Mouse (Mus musculus) v-Abl transformed pro-B cells (cell line): ENCODE results near the gene Cacna2d1.

Source experiments
- in situ Hi-C, 2 experiments: fragments of 400-800 bp; cut with MboI; formaldehyde crosslinking; loops; one replicate each; pipeline ENCODE4 v1.15.1; 2025; ENCODE audit not compliant: unreplicated experiment in 2 of 2

Gene Cacna2d1

DNA sequence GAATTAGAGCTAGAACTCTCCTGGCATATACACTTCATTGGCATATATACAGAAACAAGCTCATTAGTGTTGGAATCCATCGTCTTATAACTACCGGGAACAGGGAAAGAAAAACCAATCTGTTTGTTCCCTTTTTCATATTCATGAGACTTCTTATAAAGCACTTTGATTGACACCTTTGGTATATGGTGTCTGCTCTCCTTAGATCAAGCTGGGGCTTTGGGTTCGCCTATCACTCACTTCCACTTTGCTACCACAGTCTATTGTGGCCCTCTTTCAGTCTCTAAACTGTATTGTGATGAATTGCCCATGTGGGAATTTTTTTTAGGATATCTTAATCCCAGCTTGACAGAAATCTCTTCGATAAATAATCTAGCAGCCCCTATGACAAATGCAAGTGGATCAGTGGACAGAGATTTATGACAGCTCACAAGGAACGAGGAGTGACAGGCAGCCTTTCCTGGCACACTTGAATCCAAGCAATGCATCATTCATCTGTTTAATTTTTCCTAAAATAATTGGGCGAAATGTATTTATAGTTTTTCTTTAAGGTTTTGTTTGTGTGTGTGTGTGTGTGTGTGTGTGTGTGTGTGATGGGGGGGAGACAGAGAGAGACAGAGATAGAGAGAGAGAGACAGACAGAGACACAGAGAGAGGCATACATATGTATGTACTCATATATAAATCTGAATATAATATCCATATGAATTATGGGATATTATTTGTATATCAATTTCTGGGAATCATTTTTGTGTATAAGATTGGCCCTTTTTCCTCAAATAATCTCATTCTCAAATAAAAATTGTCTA is 200.0 kb downstream of the Cacna2d1 start:
- in situ Hi-C loops: no loop called here

DNA sequence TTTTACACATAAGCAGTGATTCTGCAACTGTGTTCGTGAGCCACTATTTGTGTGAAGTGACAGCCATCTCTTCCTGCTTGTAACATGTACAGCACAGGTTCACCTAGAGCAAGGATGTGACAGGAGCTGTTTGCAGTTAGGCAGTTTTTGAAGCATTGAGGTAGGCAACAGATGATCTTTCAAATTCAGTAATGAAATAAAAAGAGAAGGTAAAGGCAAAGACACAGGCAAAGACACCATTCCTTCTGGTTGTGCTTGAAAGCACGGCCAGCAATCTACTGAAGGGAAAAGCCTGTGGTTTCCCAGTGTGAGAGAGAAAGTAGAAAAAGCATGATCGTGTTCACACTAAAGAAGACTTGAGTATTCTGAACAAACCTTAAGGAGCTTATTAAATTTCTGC is 201.5 kb downstream of the Cacna2d1 start:
- in situ Hi-C loops: no loop called here

- in situ Hi-C loops: no loop called here
Observed at GRCm38 (mm10) chr5:16136839-16137238, 202.3 kb downstream of the Cacna2d1 start.

- in situ Hi-C loops: no loop called here
Observed at GRCm38 (mm10) chr5:16146602-16147001, 212.1 kb downstream of the Cacna2d1 start.

DNA sequence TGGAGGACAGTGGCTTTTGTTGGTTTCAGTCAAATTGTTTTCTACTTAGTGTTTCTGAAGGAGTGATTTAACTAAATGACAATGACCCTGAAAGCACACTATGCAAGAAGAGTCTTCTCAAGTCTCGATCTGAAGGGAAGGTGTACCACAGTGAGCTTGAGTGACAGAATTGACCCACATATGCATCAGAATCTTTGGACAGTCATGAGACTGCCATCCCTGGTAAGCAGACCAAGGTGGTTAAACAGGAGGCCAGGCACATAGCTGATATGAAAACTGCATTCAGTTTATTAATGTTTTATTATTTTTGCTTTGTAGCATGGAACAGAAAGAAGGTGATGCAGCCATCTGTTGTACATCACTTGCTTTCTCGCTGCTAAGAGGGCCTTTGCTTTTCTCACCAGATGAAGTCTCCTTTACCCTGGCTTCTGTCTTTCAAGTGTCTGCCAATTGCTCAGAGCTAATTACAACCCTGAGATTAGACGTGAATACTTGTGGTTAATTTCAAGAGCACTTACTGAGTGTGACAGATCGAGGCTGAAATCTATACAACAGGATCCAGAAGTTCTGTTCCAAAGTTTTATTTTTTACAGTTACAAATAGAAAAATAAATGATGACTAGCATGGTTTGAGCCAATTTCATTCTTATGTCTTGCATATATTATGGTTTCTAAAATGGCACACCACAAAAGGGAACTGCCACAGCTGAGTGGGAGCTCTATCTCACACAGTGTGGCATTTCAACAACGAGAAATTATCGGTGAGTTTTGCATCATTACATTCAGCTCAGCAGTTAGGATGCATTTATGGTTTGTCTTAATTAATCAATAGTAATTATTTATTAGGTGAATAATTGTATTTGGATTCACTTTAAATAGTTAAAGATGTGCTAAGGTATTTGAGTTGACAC is 221.1 kb downstream of the Cacna2d1 start:
- in situ Hi-C loops: no loop called here

DNA sequence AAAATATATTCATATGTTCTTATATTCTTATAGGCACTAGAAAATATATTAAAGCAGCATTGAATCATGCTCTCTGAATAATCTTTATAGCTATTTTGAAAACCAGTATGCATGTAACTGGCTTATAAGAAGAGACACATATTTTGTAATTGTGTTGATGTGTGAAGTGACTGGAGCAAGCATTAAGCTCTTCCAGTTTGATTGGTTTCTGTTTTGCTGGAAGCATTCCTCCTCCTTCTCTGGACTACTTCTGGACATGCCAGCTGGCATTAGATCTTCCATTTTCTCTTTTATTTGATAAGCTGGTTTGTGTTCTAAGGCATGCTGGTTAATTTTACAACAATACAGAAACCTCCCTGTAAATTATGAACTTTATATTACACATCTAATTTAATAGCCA is 228.8 kb downstream of the Cacna2d1 start:
- in situ Hi-C loops: no loop called here

DNA sequence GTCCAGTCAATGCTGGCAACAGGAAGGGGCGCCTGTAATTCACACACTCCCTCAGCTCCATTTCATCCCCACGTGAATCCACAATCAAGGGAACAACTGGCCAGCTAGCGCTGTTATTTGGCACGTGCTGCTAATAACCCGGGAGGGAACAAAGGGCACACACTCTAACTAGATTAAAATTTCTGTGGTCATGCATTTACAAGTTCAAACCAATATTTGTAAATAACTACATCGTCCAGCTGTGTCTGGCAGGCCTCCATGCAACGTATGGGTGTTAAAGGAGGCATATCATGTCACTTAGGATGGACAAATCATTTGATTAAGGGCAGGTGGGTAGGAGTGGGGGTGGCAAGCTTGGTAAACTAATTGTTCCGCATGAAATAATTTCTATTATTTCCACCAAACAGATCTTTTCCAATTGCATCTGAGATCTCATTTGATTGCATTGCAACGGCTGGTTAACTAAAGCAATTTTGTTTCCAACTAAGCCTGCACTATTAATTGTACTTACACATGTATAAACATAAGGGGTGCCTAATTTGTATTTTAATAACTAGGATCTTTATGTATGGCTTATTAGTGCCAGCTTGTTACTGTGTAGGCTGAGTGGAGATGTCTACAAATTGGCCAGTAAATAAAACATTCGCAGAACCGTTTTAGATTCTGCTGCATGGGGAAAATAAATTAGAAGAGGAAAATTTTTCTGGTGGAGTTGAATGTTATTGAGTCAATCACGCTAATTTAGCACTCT is 231.8 kb downstream of the Cacna2d1 start:
- in situ Hi-C loops: no loop called here

GRCm38 (mm10) chr5:16166868-16167267 is 232.4 kb downstream of the Cacna2d1 start:
- in situ Hi-C loops: no loop called here

- in situ Hi-C loops: no loop called here
Observed at GRCm38 (mm10) chr5:16181041-16181440, 246.6 kb downstream of the Cacna2d1 start.

DNA sequence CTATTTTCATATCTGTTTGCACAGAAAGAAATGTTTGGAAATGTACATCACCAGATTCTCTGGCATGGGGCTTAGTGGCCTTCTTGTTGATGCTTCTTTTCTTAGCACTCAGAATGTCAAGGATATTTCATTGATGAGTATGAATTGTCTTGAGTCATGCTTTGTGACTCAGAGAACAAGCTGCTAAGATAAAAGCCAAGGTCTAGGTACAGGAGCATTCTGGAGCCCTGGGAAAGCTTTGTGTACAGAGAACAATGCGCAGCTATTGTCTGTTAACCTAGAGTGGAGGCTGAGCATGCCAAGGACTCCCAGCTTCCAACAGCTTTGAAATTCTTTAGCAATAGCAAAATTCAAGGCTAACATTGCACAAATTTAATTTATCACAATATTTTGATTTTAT is 249.6 kb downstream of the Cacna2d1 start:
- in situ Hi-C loops: no loop called here

- in situ Hi-C loops: no loop called here
Observed at GRCm38 (mm10) chr5:16187931-16188330, 253.4 kb downstream of the Cacna2d1 start.

GRCm38 (mm10) chr5:16189878-16190277 is 255.4 kb downstream of the Cacna2d1 start:
- in situ Hi-C loops: no loop called here

GRCm38 (mm10) chr5:16191165-16191564 is 256.7 kb downstream of the Cacna2d1 start:
- in situ Hi-C loops: no loop called here

DNA sequence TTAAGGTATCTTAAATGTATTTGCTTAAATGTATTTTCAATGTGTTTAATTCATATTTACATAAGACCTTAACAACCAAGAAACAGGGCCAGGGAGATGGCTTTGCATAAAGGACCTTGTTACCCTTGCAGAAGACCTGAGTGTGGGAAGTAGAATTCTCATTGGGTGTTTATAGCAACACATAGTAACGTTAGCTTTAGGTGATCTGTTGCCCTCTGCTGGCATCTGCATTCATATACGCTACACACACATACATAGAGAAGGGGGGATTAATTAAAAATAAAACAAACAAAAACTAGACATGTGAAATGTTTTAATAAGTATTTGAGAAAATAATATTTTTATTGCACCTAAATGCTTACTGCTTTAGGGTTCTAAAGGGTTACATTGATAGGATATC is 265.3 kb downstream of the Cacna2d1 start:
- in situ Hi-C loops: no loop called here

DNA sequence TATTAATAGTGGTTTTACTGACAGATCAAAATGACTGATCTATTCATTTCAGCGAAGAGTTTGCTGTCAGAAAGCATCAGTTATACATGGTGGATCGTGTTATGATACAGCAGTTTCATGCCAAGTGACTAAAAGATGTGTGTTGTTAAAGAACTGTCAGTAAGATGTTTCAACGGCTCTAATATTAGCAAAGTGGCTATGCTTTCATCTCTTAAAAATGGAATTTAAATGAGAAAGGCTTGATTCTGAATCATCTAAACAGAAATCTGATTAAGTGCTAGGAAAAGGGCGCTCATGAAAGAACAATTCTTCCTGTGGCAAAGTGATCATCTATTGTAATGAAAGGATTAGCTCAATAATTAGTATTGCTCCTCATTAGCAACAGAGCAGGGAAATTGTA is 287.5 kb downstream of the Cacna2d1 start:
- in situ Hi-C loops: no loop called here

DNA sequence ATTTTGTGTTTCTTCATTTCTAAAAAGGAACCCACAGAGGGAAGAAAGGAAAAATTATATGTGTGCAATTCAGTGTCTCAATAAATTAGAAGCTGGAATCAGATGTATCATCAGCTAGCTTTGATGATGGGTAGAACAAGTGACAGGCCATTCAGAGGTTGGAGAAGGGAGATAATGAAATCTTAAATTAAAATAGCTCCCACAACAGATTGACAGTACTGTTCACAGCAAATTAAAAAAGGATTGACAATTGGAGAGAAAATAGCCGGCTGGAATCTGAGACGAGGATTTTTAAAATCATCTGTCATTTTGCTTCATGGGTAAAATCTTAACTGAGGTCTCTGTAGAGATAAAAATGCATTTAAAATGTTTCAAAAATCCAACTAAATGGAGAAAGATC is 290.9 kb downstream of the Cacna2d1 start:
- in situ Hi-C loops: no loop called here

GRCm38 (mm10) chr5:16229384-16229783 is 294.9 kb downstream of the Cacna2d1 start:
- in situ Hi-C loops: no loop called here

- in situ Hi-C loops: no loop called here
Observed at GRCm38 (mm10) chr5:16231477-16231876, 297.0 kb downstream of the Cacna2d1 start.

DNA sequence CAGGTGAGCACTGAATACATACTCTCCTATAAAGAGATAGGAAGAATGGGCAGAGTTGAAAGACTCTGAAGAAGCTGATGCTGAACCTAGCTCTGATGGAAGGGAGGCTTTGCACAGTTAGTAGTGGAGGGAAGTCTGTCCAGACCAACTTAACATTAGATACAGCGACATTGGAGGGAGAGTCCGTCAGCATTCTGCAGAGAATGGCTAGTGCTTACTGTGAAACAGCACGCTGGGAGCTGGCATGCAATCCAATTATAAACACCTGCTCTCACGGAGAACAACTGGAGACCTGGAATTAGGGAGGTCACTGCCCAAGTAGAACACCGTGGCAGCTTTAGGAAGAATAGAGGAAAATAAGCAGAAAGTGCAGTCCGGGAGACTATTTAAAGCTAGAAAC is 300.4 kb downstream of the Cacna2d1 start:
- in situ Hi-C loops: no loop called here

- in situ Hi-C loops: no loop called here
Observed at GRCm38 (mm10) chr5:16235864-16236263, 301.4 kb downstream of the Cacna2d1 start.

GRCm38 (mm10) chr5:16236608-16237007 is 302.1 kb downstream of the Cacna2d1 start:
- in situ Hi-C loops: no loop called here
